ENCODE assay signal across 24 mouse cellular contexts in the genomic region with DNA sequence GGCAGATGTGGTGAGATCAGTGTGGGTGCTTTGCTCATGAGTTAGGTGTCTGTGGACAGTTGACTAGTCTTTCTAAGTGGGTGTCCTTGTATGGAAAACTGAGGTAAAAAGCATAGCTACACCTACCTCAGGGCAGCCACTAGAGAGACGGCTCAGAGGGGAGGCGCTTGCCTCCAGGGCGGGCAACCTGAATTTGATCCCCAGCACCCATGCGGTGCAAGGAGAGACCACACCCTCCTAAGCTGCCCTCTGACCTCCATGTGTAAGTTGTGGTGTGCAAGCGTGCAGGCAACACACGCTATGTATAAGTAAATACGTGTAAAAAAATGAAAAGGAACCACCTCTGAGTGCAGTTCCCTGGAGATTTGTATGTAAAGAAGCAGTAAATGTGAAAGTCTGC. TPM values are rescaled to one million over a fixed set of nuclear protein-coding genes. Genes with fewer than 3 reads are reported as not detected.
DNase-seq lines count a peak whose midpoint lies in the region; ATAC-seq and TF ChIP-seq lines count a peak whose summit lies in the region.
"Had no signal": no experiment of that assay in that cellular context is flagged by ENCODE, and none has a peak within 500 bp of the region (broad histone marks: within the 10 kb centered on the region; RNA-seq: fewer than 3 reads in every experiment).

No protein-coding gene starts in this region.

- intact Hi-C loops in heart, postnatal 25 days (cut with DNase I), result no loop called here

- WGBS in liver, postnatal 0 days (ENCODE audit: insufficient replicate concordance), result 82% methylated on average over 7 of the region's 7 CpGs
- WGBS in liver, embryonic 13.5 days (ENCODE audit: insufficient replicate concordance), result 71% methylated on average over 7 of the region's 7 CpGs
- WGBS in forebrain, embryonic 10.5 days, result 94% methylated on average over 7 of the region's 7 CpGs
- WGBS in hindbrain, embryonic 12.5 days, result 93% methylated on average over 7 of the region's 7 CpGs

- DNase-seq in liver (peak; percentile 26), ZHBTc4 (ENCODE audit: low read depth, low spot score) (peak; percentile 62)
- no peak for DNase-seq in liver, postnatal 0 days
- DNase-seq in liver, embryonic 13.5 days, result no peak
- DNase-seq in heart, postnatal 25 days (ENCODE audit: low spot score), result no peak
- no peak for DNase-seq in forebrain, embryonic 10.5 days (ENCODE audit: extremely low spot score, low spot score)
- DNase-seq in heart, postnatal 4 days, result no peak
- DNase-seq: adrenal gland, adult 2 months; adrenal gland, postnatal 14 days; cerebellum, adult 11 months; cerebellum, adult 2 months; cerebellum, adult 9-11 months; cerebellum, postnatal 25 days; gastrocnemius, postnatal 36 days; heart, adult 2 months; heart, postnatal 36 days had no signal

- no peak for ATAC-seq in liver, postnatal 0 days
- 0 out of 2 replicates have a peak, but pooled peaks have one; percentile 35 for ATAC-seq in liver, embryonic 13.5 days (ENCODE audit: low read depth)
- no peak for ATAC-seq in hindbrain, embryonic 12.5 days (ENCODE audit: low FRiP score)
- ATAC-seq: forebrain, embryonic 15.5 days; intestine, embryonic 15.5 days had no signal

- TF ChIP-seq EP300 in liver, postnatal 0 days (IDR thresholded peaks at IDR 0.05; ENCODE audit: low read depth), result no peak

- H3K4me2 ChIP-seq in liver, postnatal 0 days (ENCODE audit: low read depth, low read length), result no peak overlapping the region
- H3K4me2 ChIP-seq in liver, embryonic 13.5 days, result peak overlapping the region; percentile 48; the same call in 1 of the 2 replicates
- H3K4me2 ChIP-seq in hindbrain, embryonic 12.5 days (replicated peaks), result no peak overlapping the region
- H3K4me2 ChIP-seq: embryonic facial prominence, embryonic 12.5 days; embryonic facial prominence, embryonic 15.5 days; forebrain, embryonic 12.5 days; forebrain, embryonic 15.5 days; heart, embryonic 11.5 days; hindbrain, embryonic 15.5 days; intestine, embryonic 15.5 days had no signal

- H3K27ac ChIP-seq in liver, postnatal 0 days (ENCODE audit: low read depth), result no peak overlapping the region
- H3K27ac ChIP-seq in liver, embryonic 13.5 days, result peak overlapping the region; percentile 88
- no peak overlapping the region for H3K27ac ChIP-seq in forebrain, embryonic 10.5 days
- H3K27ac ChIP-seq in hindbrain, embryonic 12.5 days, result no peak overlapping the region
- H3K27ac ChIP-seq: embryonic facial prominence, embryonic 12.5 days; embryonic facial prominence, embryonic 15.5 days; forebrain, embryonic 12.5 days; forebrain, embryonic 15.5 days; heart, adult 2 months; hindbrain, embryonic 15.5 days; intestine, embryonic 15.5 days had no signal

- peaks cover 3% of the 10 kb centered on the region; the same call in 1 of the 2 replicates for H3K9me3 ChIP-seq in liver, postnatal 0 days (ENCODE audit: low read length)
- H3K9me3 ChIP-seq in liver, embryonic 13.5 days (replicated peaks), result peaks cover 11% of the 10 kb centered on the region; the same call in 1 of the 2 replicates
- H3K9me3 ChIP-seq in forebrain, embryonic 10.5 days, result peaks cover 18% of the 10 kb centered on the region
- peaks cover 9% of the 10 kb centered on the region for H3K9me3 ChIP-seq in hindbrain, embryonic 12.5 days (replicated peaks)

- H3K27me3 ChIP-seq in liver, postnatal 0 days (ENCODE audit: insufficient read depth, low read length), result no peaks in the 10 kb centered on the region
- no peaks in the 10 kb centered on the region for H3K27me3 ChIP-seq in liver, embryonic 13.5 days
- H3K27me3 ChIP-seq in forebrain, embryonic 10.5 days (ENCODE audit: poor library complexity, severe bottlenecking), result no peaks in the 10 kb centered on the region
- no peaks in the 10 kb centered on the region for H3K27me3 ChIP-seq in hindbrain, embryonic 12.5 days
- H3K27me3 ChIP-seq: embryonic facial prominence, embryonic 12.5 days; embryonic facial prominence, embryonic 15.5 days; forebrain, embryonic 12.5 days; forebrain, embryonic 15.5 days; hindbrain, embryonic 15.5 days; intestine, embryonic 15.5 days had no signal

- H3K36me3 ChIP-seq in liver, postnatal 0 days (replicated peaks; ENCODE audit: insufficient read depth, low read length), result peaks cover 14% of the 10 kb centered on the region; the same call in 1 of the 2 replicates
- peaks cover 45% of the 10 kb centered on the region for H3K36me3 ChIP-seq in liver, embryonic 13.5 days
- H3K36me3 ChIP-seq in forebrain, embryonic 10.5 days (replicated peaks), result peaks cover 86% of the 10 kb centered on the region
- peaks cover 55% of the 10 kb centered on the region for H3K36me3 ChIP-seq in hindbrain, embryonic 12.5 days

- H3K9ac ChIP-seq in liver, postnatal 0 days (replicated peaks), result no peak overlapping the region
- H3K9ac ChIP-seq in liver, embryonic 13.5 days, result peak overlapping the region; percentile 39; the same call in 1 of the 2 replicates
- H3K9ac ChIP-seq in hindbrain, embryonic 12.5 days, result no peak overlapping the region
- H3K9ac ChIP-seq: embryonic facial prominence, embryonic 12.5 days; embryonic facial prominence, embryonic 15.5 days; forebrain, embryonic 12.5 days; forebrain, embryonic 15.5 days; hindbrain, embryonic 15.5 days; intestine, embryonic 15.5 days had no signal

- H3K4me1 ChIP-seq in liver, postnatal 0 days (ENCODE audit: insufficient read depth), result no peaks in the 10 kb centered on the region
- peaks cover 39% of the 10 kb centered on the region for H3K4me1 ChIP-seq in liver, embryonic 13.5 days (replicated peaks)
- H3K4me1 ChIP-seq in forebrain, embryonic 10.5 days, result no peaks in the 10 kb centered on the region
- no peaks in the 10 kb centered on the region for H3K4me1 ChIP-seq in hindbrain, embryonic 12.5 days
- H3K4me1 ChIP-seq: embryonic facial prominence, embryonic 12.5 days; embryonic facial prominence, embryonic 15.5 days; forebrain, embryonic 12.5 days; forebrain, embryonic 15.5 days; hindbrain, embryonic 15.5 days; intestine, embryonic 15.5 days had no signal

- no peak overlapping the region for H3K4me3 ChIP-seq in liver, postnatal 0 days (ENCODE audit: low read depth, low read length)
- H3K4me3 ChIP-seq in liver, embryonic 13.5 days (replicated peaks), result no peak overlapping the region
- H3K4me3 ChIP-seq in forebrain, embryonic 10.5 days, result no peak overlapping the region
- H3K4me3 ChIP-seq in hindbrain, embryonic 12.5 days, result no peak overlapping the region
- H3K4me3 ChIP-seq: embryonic facial prominence, embryonic 12.5 days; embryonic facial prominence, embryonic 15.5 days; forebrain, embryonic 12.5 days; forebrain, embryonic 15.5 days; heart, adult 2 months; hindbrain, embryonic 15.5 days; intestine, embryonic 15.5 days had no signal

- no peak for TF ChIP-seq CTCF in liver, postnatal 0 days (IDR thresholded peaks at IDR 0.05; ENCODE audit: low read depth)

RNA-seq across cellular contexts. Expression of a gene that starts 24.5 kb away (rescaled TPM):
- 5.3 and 6.9 TPM in 2 replicates for polyA plus RNA-seq in liver, postnatal 0 days (2015; fragmentation: Nextera tagmentation; extraction: Ambion mirVana)
- polyA plus RNA-seq in liver, embryonic 13.5 days (2015; fragmentation: Nextera tagmentation; extraction: Ambion mirVana), result 18.7 and 20.7 TPM in 2 replicates
- total RNA-seq in heart, postnatal 25 days (2021), result 10 to 100 TPM; 22.3 to 22.9 TPM
- 40.7 and 42.2 TPM in 2 replicates for polyA plus RNA-seq in forebrain, embryonic 10.5 days (2016; fragmentation: Nextera tagmentation; extraction: Ambion mirVana)
- 10 to 100 TPM; 25.8 to 29.0 TPM for total RNA-seq in heart, postnatal 4 days (2021)
- polyA plus RNA-seq in hindbrain, embryonic 12.5 days (2016; fragmentation: Nextera tagmentation; extraction: Ambion mirVana), result 45.3 and 45.6 TPM in 2 replicates

RNA-seq across cellular contexts. Expression of a gene that starts 39.7 kb away (rescaled TPM):
- 2.3 and 2.8 TPM in 2 replicates for polyA plus RNA-seq in liver, postnatal 0 days (2015; fragmentation: Nextera tagmentation; extraction: Ambion mirVana)
- polyA plus RNA-seq in liver, embryonic 13.5 days (2015; fragmentation: Nextera tagmentation; extraction: Ambion mirVana), result 4.0 and 4.9 TPM in 2 replicates
- 10 to 100 TPM; 56.1 to 64.5 TPM for total RNA-seq in heart, postnatal 25 days (2021)
- 10.9 and 11.4 TPM in 2 replicates for polyA plus RNA-seq in forebrain, embryonic 10.5 days (2016; fragmentation: Nextera tagmentation; extraction: Ambion mirVana)
- total RNA-seq in heart, postnatal 4 days (2021), result 10 to 100 TPM; 46.7 to 54.8 TPM
- polyA plus RNA-seq in hindbrain, embryonic 12.5 days (2016; fragmentation: Nextera tagmentation; extraction: Ambion mirVana), result 28.4 and 31.4 TPM in 2 replicates

Comparison
In these comparisons a context has a peak if more than half of its experiments do, and no peak if none do; other contexts are left out.
1. DNase-seq: peak in liver (single experiment) and ZHBTc4 (single experiment); none in liver, postnatal 0 days (single experiment), liver, embryonic 13.5 days (single experiment), heart, postnatal 25 days (single experiment), forebrain, embryonic 10.5 days (single experiment) and heart, postnatal 4 days (single experiment).